10 mouse cellular contexts compared by ENCODE assay signal in genomic region chr6:38809396-38810120, GRCm38 (mm10).
DNase-seq lines count a peak whose midpoint lies in the region; ATAC-seq and TF ChIP-seq lines count a peak whose summit lies in the region.
"Had no signal": no experiment of that assay in that cellular context is flagged by ENCODE, and none has a peak within 500 bp of the region (broad histone marks: within the 10 kb centered on the region; RNA-seq: fewer than 3 reads in every experiment).

No protein-coding gene starts in this region.

- H3K9ac ChIP-seq in liver, embryonic 14.5 days (replicated peaks): no peak overlapping the region
- no peak overlapping the region for H3K9ac ChIP-seq in stomach, embryonic 16.5 days (ENCODE audit: low read length)
- H3K9ac ChIP-seq in forebrain, embryonic 11.5 days (ENCODE audit: low read length): no peak overlapping the region
- H3K9ac ChIP-seq: lung, embryonic 14.5 days had no signal

- H3K27ac ChIP-seq in liver, embryonic 14.5 days: no peak overlapping the region
- no peak overlapping the region; the same call in 1 of the 2 replicates for H3K27ac ChIP-seq in stomach, embryonic 16.5 days (ENCODE audit: low read length)
- H3K27ac ChIP-seq in forebrain, embryonic 11.5 days (ENCODE audit: low read depth, low read length): no peak overlapping the region

- H3K4me3 ChIP-seq in liver, embryonic 14.5 days (ENCODE audit: insufficient read depth in 1 of 2, low read depth in 2 of 2, low read length in 2 of 2): no peak overlapping the region
- H3K4me3 ChIP-seq in stomach, embryonic 16.5 days (replicated peaks; ENCODE audit: low read length): no peak overlapping the region
- no peak overlapping the region for H3K4me3 ChIP-seq in forebrain, embryonic 11.5 days (ENCODE audit: low read depth, low read length)

- peaks cover 58% of the 10 kb centered on the region for H3K36me3 ChIP-seq in liver, embryonic 14.5 days (replicated peaks; ENCODE audit: control insufficient read depth, insufficient read depth, low read depth)
- no peaks in the 10 kb centered on the region for H3K36me3 ChIP-seq in stomach, embryonic 16.5 days (ENCODE audit: control insufficient read depth, insufficient read depth, low read length)
- no peaks in the 10 kb centered on the region; the same call in 1 of the 2 replicates for H3K36me3 ChIP-seq in forebrain, embryonic 11.5 days (ENCODE audit: control insufficient read depth, insufficient read depth, low read length)

- DNase-seq in frontal cortex, adult 2 months (ENCODE audit: extremely low spot score in 1 of 2, low spot score in 1 of 2): no peak
- peak; percentile 18 for DNase-seq in urinary bladder, postnatal 14 days (ENCODE audit: low spot score)
- no peak for DNase-seq in urinary bladder, adult 2 months (ENCODE audit: low spot score)
- no peak for DNase-seq in liver, embryonic 14.5 days (ENCODE audit: low read depth in 3 of 3, low spot score in 3 of 3)
- DNase-seq in forebrain, embryonic 11.5 days (ENCODE audit: low spot score): no peak
- DNase-seq in embryo, embryonic 11 days: no peak
- DNase-seq: lung, embryonic 14.5 days had no signal

- no peak for TF ChIP-seq EP300 in liver, embryonic 14.5 days (IDR thresholded peaks at IDR 0.05; ENCODE audit: low read depth)

- no peaks in the 10 kb centered on the region for H3K27me3 ChIP-seq in liver, embryonic 14.5 days (ENCODE audit: control insufficient read depth, insufficient read depth, low read length)
- no peaks in the 10 kb centered on the region for H3K27me3 ChIP-seq in stomach, embryonic 16.5 days (ENCODE audit: control insufficient read depth, insufficient read depth, low read length)
- H3K27me3 ChIP-seq in forebrain, embryonic 11.5 days (ENCODE audit: control insufficient read depth, insufficient read depth, low read length): no peaks in the 10 kb centered on the region
- H3K27me3 ChIP-seq: CH12.LX had no signal

- no peaks in the 10 kb centered on the region for H3K9me3 ChIP-seq in liver, embryonic 14.5 days (ENCODE audit: control insufficient read depth, low read length)
- H3K9me3 ChIP-seq in stomach, embryonic 16.5 days (replicated peaks; ENCODE audit: control insufficient read depth, low read length): no peaks in the 10 kb centered on the region
- H3K9me3 ChIP-seq in forebrain, embryonic 11.5 days (ENCODE audit: control insufficient read depth, low read length): no peaks in the 10 kb centered on the region

- peaks cover 7 to 23% of the 10 kb centered on the region in 2 experiments; a peak in 3 of 4 replicates for H3K4me1 ChIP-seq in liver, embryonic 14.5 days (replicated peaks; ENCODE audit: control insufficient read depth in 2 of 2, insufficient read depth in 2 of 2, low read length in 1 of 2)
- no peaks in the 10 kb centered on the region for H3K4me1 ChIP-seq in stomach, embryonic 16.5 days (ENCODE audit: control insufficient read depth, insufficient read depth, low read length)
- H3K4me1 ChIP-seq in forebrain, embryonic 11.5 days (replicated peaks; ENCODE audit: control insufficient read depth, insufficient read depth, low read length): no peaks in the 10 kb centered on the region

- TF ChIP-seq CTCF in liver, embryonic 14.5 days (IDR thresholded peaks at IDR 0.05; ENCODE audit: low read depth): no peak

- WGBS in liver, embryonic 14.5 days (ENCODE audit: insufficient replicate concordance): 32% methylated on average over 10 of the region's 10 CpGs
- WGBS in stomach, embryonic 16.5 days: 49% methylated on average over 10 of the region's 10 CpGs
- 77% methylated on average over 10 of the region's 10 CpGs for WGBS in forebrain, embryonic 11.5 days

- peak; percentile 73; the same call in 1 of the 2 replicates for ATAC-seq in frontal cortex, adult (ENCODE audit: low TSS enrichment)
- ATAC-seq in liver, embryonic 14.5 days (ENCODE audit: insufficient read depth): peak; percentile 19; the same call in 1 of the 2 replicates
- ATAC-seq in stomach, embryonic 16.5 days (ENCODE audit: insufficient read depth, low FRiP score): 0 out of 2 replicates have a peak, but pooled peaks have one; percentile 12
- no peak for ATAC-seq in forebrain, embryonic 11.5 days (replicated peaks; ENCODE audit: low FRiP score)

- no peak overlapping the region for H3K4me2 ChIP-seq in liver, embryonic 14.5 days (ENCODE audit: low read depth)
- no peak overlapping the region for H3K4me2 ChIP-seq in stomach, embryonic 16.5 days (ENCODE audit: low read depth, low read length)
- no peak overlapping the region for H3K4me2 ChIP-seq in forebrain, embryonic 11.5 days (ENCODE audit: low read depth, low read length, severe bottlenecking)
- H3K4me2 ChIP-seq: lung, embryonic 14.5 days had no signal
